Mouse (Mus musculus) heart, adult 2 months (tissue): ENCODE data around the gene Gm8653. TPM values are rescaled to one million over a fixed set of nuclear protein-coding genes. Genes with fewer than 3 reads are reported as not detected.
"Not testable (repeated sequence)": the region's sequence is repeated elsewhere in the genome, so short reads cannot be mapped to it uniquely, and the experiment has no call there.

Source experiments
- DNase-seq, 2 experiments: peaks; one replicate each; pipeline ENCODE4 v3.0.0; 2021
- H3K27ac ChIP-seq: fragments of 200-600 bp; 2 replicates; pipeline ENCODE4 v1.8.1; 2022
- H3K27me3 ChIP-seq: fragments of 200-500 bp; 2 replicates; pipeline ENCODE4 v1.6.1; 2012; ENCODE audit warnings: mild to moderate bottlenecking, low read length, inconsistent platforms, mixed read lengths; ENCODE audit not compliant: control insufficient read depth, insufficient read depth
- H3K36me3 ChIP-seq: fragments of 200-500 bp; 2 replicates; pipeline ENCODE4 v1.6.1; 2012; ENCODE audit warnings: low read length, inconsistent platforms; ENCODE audit not compliant: control insufficient read depth, insufficient read depth
- H3K4me1 ChIP-seq: fragments of 200-500 bp; 2 replicates; pipeline ENCODE4 v1.6.1; 2011; ENCODE audit warnings: low read length; ENCODE audit not compliant: control insufficient read depth, insufficient read depth
- H3K4me3 ChIP-seq: fragments of 200-600 bp; 2 replicates; pipeline ENCODE4 v1.8.1; 2022
- H3K79me2 ChIP-seq: fragments of 200-500 bp; replicated peaks from 2 replicates; pipeline ENCODE4 v1.6.1; 2012; ENCODE audit warnings: mild to moderate bottlenecking, inconsistent platforms, low read length, moderate library complexity, mixed read lengths; ENCODE audit not compliant: control insufficient read depth, insufficient read depth
- H3K9ac ChIP-seq: fragments of 200-500 bp; 2 replicates; pipeline ENCODE4 v1.6.1; 2012; ENCODE audit warnings: low read depth, mild to moderate bottlenecking, control low read depth, inconsistent platforms, low read length, mixed read lengths
- WGBS: fragments of 180-500 bp; shearing (Covaris S2); methylation state at CpG from one replicate; pipeline ENCODE4 v1.1.7; 2018; 5-methylcytosine and 5-hydroxymethylcytosine counted together
- intact Hi-C: fragments of 180-260 bp; cut with DNase I; formaldehyde crosslinking; loops from one replicate; pipeline ENCODE4 v1.15.1; 2025
- long read RNA-seq: library from polyadenylated mRNA; stranded (forward); transcript quantifications from one replicate; pipeline ENCODE4 v2.0.0, GENCODE M21; 2021
- polyA plus RNA-seq: library from polyadenylated mRNA; depleted of rRNA; stranded (reverse); fragments of >200 nt; gene quantifications from 2 replicates; pipeline ENCODE4 v1.2.3, GENCODE M21; 2012; rRNA removed
- total RNA-seq, 2 experiments: library from RNA; stranded (reverse); gene quantifications; 2 replicates each; pipeline ENCODE4 v1.2.3; 2021

The Gm8653 gene
- not detected for total RNA-seq
- polyA plus RNA-seq: not detected in 2 replicates
- long read RNA-seq: 0 reads

DNA sequence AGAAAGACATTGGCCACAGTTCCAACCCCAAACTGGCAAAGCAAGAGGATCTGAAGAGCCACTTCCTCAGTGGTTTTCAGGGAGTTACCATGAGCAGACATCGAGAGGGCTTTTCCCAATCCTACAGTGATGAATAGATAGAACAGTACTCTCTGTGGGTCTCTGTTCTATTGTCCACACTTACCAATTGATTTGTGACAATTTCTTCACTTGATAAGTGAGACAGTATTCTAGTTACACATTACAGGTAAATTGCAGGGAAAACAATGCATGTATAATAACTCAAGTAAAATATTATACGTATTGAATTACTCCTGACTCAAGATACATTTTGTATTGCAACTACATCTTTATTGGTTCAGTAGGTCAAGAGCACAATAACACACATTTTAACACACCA is at the start of gene Gm8653:
Gene Gm8653 (minus strand): TSS at position 101 of the 400 bp plus-strand sequence.
- WGBS: no CpG with 5 or more reads among the region's 2 CpGs
- H3K9ac ChIP-seq, H3K36me3 ChIP-seq, intact Hi-C loops, DNase-seq, H3K79me2 ChIP-seq, H3K27ac ChIP-seq, H3K4me1 ChIP-seq, H3K4me3 ChIP-seq, H3K27me3 ChIP-seq: not testable (repeated sequence)

DNA sequence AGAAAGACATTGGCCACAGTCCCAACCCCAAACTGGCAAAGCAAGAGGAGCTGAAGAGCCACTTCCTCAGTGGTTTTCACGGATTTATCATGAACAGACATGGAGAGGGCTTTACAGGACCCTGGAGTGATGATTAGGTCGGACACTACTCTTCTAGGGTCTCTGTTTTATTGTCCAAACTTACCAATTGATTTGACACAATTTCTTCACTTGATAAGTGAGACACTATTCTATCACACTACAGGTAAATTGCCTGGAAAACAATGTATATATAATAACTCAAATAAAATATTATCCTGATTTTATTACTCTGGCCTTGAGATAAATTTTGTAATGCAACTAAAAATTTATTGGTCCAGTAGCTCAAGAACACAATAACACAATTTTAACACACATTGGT is 28.3 kb upstream of the Gm8653 start, which contains the start of gene Gm8453:
Gene Gm8453 (minus strand): TSS at position 101 of the 400 bp plus-strand sequence.
- intact Hi-C loops, DNase-seq, H3K79me2 ChIP-seq, H3K27me3 ChIP-seq, H3K36me3 ChIP-seq, H3K4me3 ChIP-seq, H3K9ac ChIP-seq, H3K27ac ChIP-seq, H3K4me1 ChIP-seq: not testable (repeated sequence)
- WGBS: 6% methylated on average over 2 of the region's 2 CpGs

DNA sequence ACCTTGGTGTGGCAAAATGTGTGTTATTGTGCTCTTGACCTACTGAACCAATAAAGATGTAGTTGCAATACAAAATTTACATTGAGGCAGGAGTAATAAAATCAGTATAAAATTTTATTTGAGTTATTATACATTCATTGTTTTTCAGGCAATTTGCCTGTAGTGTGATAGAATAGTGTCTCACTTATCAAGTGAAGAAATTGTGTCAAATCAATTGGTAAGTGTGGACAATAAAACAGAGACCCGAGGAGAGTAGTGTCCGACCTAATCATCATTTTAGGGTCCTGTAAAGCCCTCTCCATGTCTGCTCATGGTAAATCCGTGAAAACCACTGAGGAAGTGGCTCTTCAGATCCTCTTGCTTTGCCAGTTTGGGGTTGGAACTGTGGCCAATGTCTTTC is 12.0 kb downstream of the Gm8653 start, which contains the start of gene Vmn1r143:
Gene Vmn1r143 (plus strand): TSS at position 301 of the 400 bp plus-strand sequence.
- DNase-seq, H3K9ac ChIP-seq, H3K27ac ChIP-seq, H3K4me3 ChIP-seq, intact Hi-C loops, H3K27me3 ChIP-seq, H3K79me2 ChIP-seq, H3K36me3 ChIP-seq, H3K4me1 ChIP-seq: not testable (repeated sequence)
- WGBS: no CpG with 5 or more reads among the region's 3 CpGs

DNA sequence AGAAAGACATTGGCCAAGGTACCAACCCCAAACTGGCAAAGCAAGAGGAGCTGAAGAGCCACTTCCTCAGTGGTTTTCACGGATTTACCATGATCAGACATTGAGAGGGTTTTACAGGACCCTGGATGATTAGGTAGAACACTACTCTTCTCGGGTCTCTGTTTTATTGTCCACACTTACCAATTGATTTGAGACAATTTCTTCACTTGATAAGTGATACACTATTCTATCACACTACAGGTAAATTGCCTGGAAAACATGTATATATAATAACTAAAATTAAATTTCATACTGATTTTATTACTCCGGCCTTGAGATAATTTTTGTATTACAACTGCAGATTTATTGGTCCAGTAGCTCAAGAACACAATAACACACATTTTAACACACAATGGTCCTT is 37.1 kb downstream of the Gm8653 start, which contains the start of gene Vmn1r142:
Gene Vmn1r142 (minus strand): TSS at position 101 of the 400 bp plus-strand sequence.
- intact Hi-C loops, DNase-seq, H3K27ac ChIP-seq, H3K4me1 ChIP-seq, H3K79me2 ChIP-seq, H3K4me3 ChIP-seq, H3K27me3 ChIP-seq, H3K36me3 ChIP-seq, H3K9ac ChIP-seq: not testable (repeated sequence)
- WGBS: no CpG with 5 or more reads among the region's 3 CpGs

Other genes starting within 250 kb of the Gm8653 start
- gene Vmn1r137, start 206.7 kb downstream of the Gm8653 start, total RNA-seq: not detected
- gene Vmn1r137, start 206.7 kb downstream of the Gm8653 start, polyA plus RNA-seq: not detected in 2 replicates
- gene Vmn1r138, start 172.4 kb downstream of the Gm8653 start, total RNA-seq: not detected
- not detected in 2 replicates for gene Vmn1r138, start 172.4 kb downstream of the Gm8653 start, polyA plus RNA-seq
- not detected for gene Gm6176, start 145.0 kb downstream of the Gm8653 start, total RNA-seq
- not detected in 2 replicates for gene Gm6176, start 145.0 kb downstream of the Gm8653 start, polyA plus RNA-seq
- not detected for gene Vmn1r139, start 132.2 kb downstream of the Gm8653 start, total RNA-seq
- gene Vmn1r139, start 132.2 kb downstream of the Gm8653 start, polyA plus RNA-seq: not detected in 2 replicates
- not detected for gene Gm16451, start 83.0 kb downstream of the Gm8653 start, total RNA-seq
- not detected in 2 replicates for gene Gm16451, start 83.0 kb downstream of the Gm8653 start, polyA plus RNA-seq
- not detected for gene Gm10666, start 66.5 kb downstream of the Gm8653 start, total RNA-seq
- gene Gm10666, start 66.5 kb downstream of the Gm8653 start, polyA plus RNA-seq: not detected in 2 replicates
- not detected for gene Vmn1r142, start 37.2 kb downstream of the Gm8653 start, total RNA-seq
- gene Vmn1r142, start 37.2 kb downstream of the Gm8653 start, polyA plus RNA-seq: not detected in 2 replicates
- not detected for gene Vmn1r143, start 11.9 kb downstream of the Gm8653 start, total RNA-seq
- gene Vmn1r143, start 11.9 kb downstream of the Gm8653 start, polyA plus RNA-seq: not detected in 2 replicates
- not detected for gene Gm8453, start 28.2 kb upstream of the Gm8653 start, total RNA-seq
- not detected in 2 replicates for gene Gm8453, start 28.2 kb upstream of the Gm8653 start, polyA plus RNA-seq
- gene Gm4187, start 128.5 kb upstream of the Gm8653 start, total RNA-seq: not detected
- gene Gm4187, start 128.5 kb upstream of the Gm8653 start, polyA plus RNA-seq: not detected in 2 replicates
- gene Gm8660, start 169.8 kb upstream of the Gm8653 start, total RNA-seq: not detected
- not detected in 2 replicates for gene Gm8660, start 169.8 kb upstream of the Gm8653 start, polyA plus RNA-seq
- gene Vmn1r148, start 212.3 kb upstream of the Gm8653 start, total RNA-seq: not detected
- gene Vmn1r148, start 212.3 kb upstream of the Gm8653 start, polyA plus RNA-seq: not detected in 2 replicates
- not detected for gene Vmn1r149, start 237.0 kb upstream of the Gm8653 start, total RNA-seq
- not detected in 2 replicates for gene Vmn1r149, start 237.0 kb upstream of the Gm8653 start, polyA plus RNA-seq